Mouse (Mus musculus): Measurements from ENCODE around the gene Nup107. TPM values are rescaled to one million over a fixed set of nuclear protein-coding genes. Genes with fewer than 3 reads are reported as not detected.

Nup107 gene
- polyA plus RNA-seq, 1 experiment from 2014 or later: 73.3 TPM

- no peak for ATAC-seq (ENCODE audit: low FRiP score, low read depth)
- H3K36me3 ChIP-seq: peaks cover 92% of the 10 kb centered on the region
- no peak overlapping the region for H3K27ac ChIP-seq (replicated peaks)
- no peaks in the 10 kb centered on the region for H3K9me3 ChIP-seq
- no peak overlapping the region for H3K4me3 ChIP-seq
- no peaks in the 10 kb centered on the region for H3K27me3 ChIP-seq
- H3K4me2 ChIP-seq (replicated peaks): no peak overlapping the region
- no peaks in the 10 kb centered on the region for H3K4me1 ChIP-seq
- H3K9ac ChIP-seq (replicated peaks): no peak overlapping the region
- WGBS: 98% methylated on average over 6 of the region's 6 CpGs
Observed at GRCm38 (mm10) chr10:117702024-117702833, 90.3 kb downstream of the Nup107 start.

- Histone ChIP-seq H3K4me3 (no peak overlapping the region), H3K36me3 (peaks cover 93% of the 10 kb centered on the region), H3K27me3 (no peaks in the 10 kb centered on the region), H3K9ac (replicated peaks) (no peak overlapping the region), H3K4me2 (replicated peaks) (no peak overlapping the region), H3K27ac (replicated peaks) (no peak overlapping the region), H3K4me1 (no peaks in the 10 kb centered on the region), H3K9me3 (no peaks in the 10 kb centered on the region)
- ATAC-seq (ENCODE audit: low FRiP score, low read depth): no peak
- WGBS: 95% methylated on average over 6 of the region's 6 CpGs
Observed at GRCm38 (mm10) chr10:117701034-117701829, 91.3 kb downstream of the Nup107 start.

Other genes with a start within 250 kb of the Nup107 start
- gene Cpm, start 163.2 kb downstream of the Nup107 start, polyA plus RNA-seq (2016; fragmentation: Nextera tagmentation; extraction: Ambion mirVana): 3.7 and 4.2 TPM in 2 replicates
- gene Mdm2, start 81.9 kb downstream of the Nup107 start, polyA plus RNA-seq (2016; fragmentation: Nextera tagmentation; extraction: Ambion mirVana): 74.5 and 83.8 TPM in 2 replicates
- 37.3 and 41.4 TPM in 2 replicates for gene Slc35e3, start 46.3 kb downstream of the Nup107 start, polyA plus RNA-seq (2016; fragmentation: Nextera tagmentation; extraction: Ambion mirVana)
- gene Rap1b, start 53.3 kb upstream of the Nup107 start, polyA plus RNA-seq (2016; fragmentation: Nextera tagmentation; extraction: Ambion mirVana): 137 and 138 TPM in 2 replicates

All from midbrain, embryonic 12.5 days (tissue).